Mouse (Mus musculus) heart, postnatal 0 days (tissue): ENCODE measurements around the gene Trim44. TPM values are rescaled to one million over a fixed set of nuclear protein-coding genes. Genes with fewer than 3 reads are reported as not detected.

Experiments
- ATAC-seq: fragments of 200-750 bp; cut with Nextera tagmentation; 2 replicates; pipeline ENCODE4 v1.8.0; 2017; ENCODE audit warnings: low read depth, moderate number of reproducible peaks, moderate library complexity; ENCODE audit not compliant: insufficient read depth
- DNase-seq: peaks from one replicate; pipeline ENCODE4 v3.0.0-alpha.2; 2016; ENCODE audit warnings: low spot score
- H3K27ac ChIP-seq: fragments of 300-500 bp; sonication (generic); 2 replicates; pipeline ENCODE4 v1.5.1; 2014; ENCODE audit warnings: low read depth, mild to moderate bottlenecking
- H3K27me3 ChIP-seq: fragments of 300-500 bp; sonication (generic); 2 replicates; pipeline ENCODE4 v1.6.1; 2014; ENCODE audit warnings: low read length, mixed read lengths; ENCODE audit not compliant: control insufficient read depth, insufficient read depth
- H3K36me3 ChIP-seq: fragments of 300-500 bp; sonication (generic); replicated peaks from 2 replicates; pipeline ENCODE4 v1.6.1; 2014; ENCODE audit warnings: low read length, mixed read lengths; ENCODE audit not compliant: control insufficient read depth, insufficient read depth
- H3K4me1 ChIP-seq: fragments of 300-500 bp; sonication (generic); 2 replicates; pipeline ENCODE4 v1.6.1; 2014; ENCODE audit warnings: antibody characterized with exemption; ENCODE audit not compliant: control insufficient read depth, insufficient read depth
- H3K4me2 ChIP-seq: fragments of 300-500 bp; sonication (generic); 2 replicates; pipeline ENCODE4 v1.6.1; 2014; ENCODE audit warnings: low read depth, mild to moderate bottlenecking, low read length, moderate library complexity
- H3K4me3 ChIP-seq: fragments of 300-500 bp; sonication (generic); 2 replicates; pipeline ENCODE4 v1.5.1; 2014; ENCODE audit warnings: low read depth, low read length
- H3K9ac ChIP-seq: fragments of 300-500 bp; sonication (generic); replicated peaks from 2 replicates; pipeline ENCODE4 v1.6.1; 2014; ENCODE audit warnings: low read depth, low read length, mixed read lengths
- H3K9me3 ChIP-seq: fragments of 300-500 bp; sonication (generic); replicated peaks from 2 replicates; pipeline ENCODE4 v1.6.1; 2016; ENCODE audit warnings: low read length; ENCODE audit not compliant: control insufficient read depth
- CTCF ChIP-seq: IDR thresholded peaks from 2 replicates; pipeline ENCODE4 v1.5.1; 2016; ENCODE audit warnings: antibody characterized with exemption, control low read depth, low read depth
- EP300 ChIP-seq: IDR thresholded peaks from 2 replicates; pipeline ENCODE4 v1.6.1; 2016; ENCODE audit warnings: antibody characterized with exemption, low read depth
- WGBS: fragments of 180-500 bp; shearing (Covaris S2); extraction: QIAGEN DNeasy Blood & Tissue Kit; methylation state at CpG from one replicate; pipeline ENCODE4 v1.1.7; 2014; 5-methylcytosine and 5-hydroxymethylcytosine counted together
- polyA plus RNA-seq: library from polyadenylated mRNA; unstranded; fragments of >200 nt; fragmentation: Nextera tagmentation; extraction: Ambion mirVana; gene quantifications from 2 replicates; pipeline ENCODE4 v1.2.1, GENCODE M21; 2015
- total RNA-seq: library from RNA; depleted of rRNA; stranded (reverse); fragments of >200 nt; gene quantifications from 2 replicates; pipeline ENCODE4 v1.2.3, GENCODE M21; 2014; ENCODE audit warnings: low replicate concordance

The Trim44 gene
- total and polyA plus RNA-seq, 2 experiments from 2014 or later = 10.9 to 23.0 TPM

DNA sequence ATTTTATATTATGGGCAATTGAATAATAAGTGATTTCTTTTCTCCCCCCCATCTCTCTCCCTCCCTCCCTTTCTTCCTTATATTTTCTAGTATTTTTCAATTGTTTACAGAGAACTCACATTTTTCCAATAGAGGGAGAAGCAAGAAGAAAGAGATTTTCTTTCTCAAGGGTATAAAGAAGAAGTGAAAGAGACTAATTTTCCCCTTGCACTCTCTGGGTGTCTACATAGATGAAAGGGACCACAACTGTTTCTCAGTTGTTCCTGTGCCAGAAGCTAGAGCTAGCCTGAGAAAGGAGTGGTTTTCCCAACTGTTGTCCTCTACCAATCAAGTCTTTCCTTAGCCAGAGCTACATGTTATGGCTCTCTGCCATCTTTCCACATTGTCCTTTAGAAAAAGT lies 34.9 kb downstream of the Trim44 start:
- ATAC-seq = no peak
- Histone ChIP-seq H3K27me3 (no peaks in the 10 kb centered on the region), H3K27ac (no peak overlapping the region), H3K4me1 (peaks cover 5% of the 10 kb centered on the region; the same call in 1 of the 2 replicates), H3K36me3 (0 out of 2 replicates have a peak, but pooled peaks cover 5% of the 10 kb centered on the region), H3K9ac (no peak overlapping the region), H3K4me3 (no peak overlapping the region), H3K4me2 (no peak overlapping the region), H3K9me3 (no peaks in the 10 kb centered on the region)
- DNase-seq = no peak
- TF ChIP-seq CTCF (no peak), EP300 (no peak)

DNA sequence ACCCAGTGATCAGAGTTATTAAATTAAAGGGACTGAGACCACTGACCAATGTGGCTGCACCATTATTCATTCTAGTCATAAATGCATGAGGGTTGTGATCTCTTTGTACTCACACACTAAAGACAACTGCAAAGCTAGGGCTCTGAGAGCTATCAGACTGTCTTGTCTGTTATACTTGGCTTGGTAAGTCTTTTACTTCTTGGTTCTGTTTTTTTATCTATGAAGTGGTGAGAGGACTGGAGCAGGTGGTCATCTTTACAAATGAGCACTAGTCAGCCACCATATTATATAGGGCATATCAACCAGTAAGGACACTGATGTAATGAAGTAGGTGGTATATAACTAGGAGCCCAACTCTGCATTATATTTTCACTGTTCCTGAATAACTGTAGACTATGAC lies 36.3 kb downstream of the Trim44 start:
- no peak for ATAC-seq
- Histone ChIP-seq H3K27ac (no peak overlapping the region), H3K4me2 (no peak overlapping the region), H3K9ac (no peak overlapping the region), H3K9me3 (no peaks in the 10 kb centered on the region), H3K4me1 (peaks cover 10% of the 10 kb centered on the region), H3K4me3 (no peak overlapping the region), H3K27me3 (no peaks in the 10 kb centered on the region), H3K36me3 (0 out of 2 replicates have a peak, but pooled peaks cover 5% of the 10 kb centered on the region)
- TF ChIP-seq CTCF = no peak
- TF ChIP-seq EP300 = no peak
- no peak for DNase-seq

DNA sequence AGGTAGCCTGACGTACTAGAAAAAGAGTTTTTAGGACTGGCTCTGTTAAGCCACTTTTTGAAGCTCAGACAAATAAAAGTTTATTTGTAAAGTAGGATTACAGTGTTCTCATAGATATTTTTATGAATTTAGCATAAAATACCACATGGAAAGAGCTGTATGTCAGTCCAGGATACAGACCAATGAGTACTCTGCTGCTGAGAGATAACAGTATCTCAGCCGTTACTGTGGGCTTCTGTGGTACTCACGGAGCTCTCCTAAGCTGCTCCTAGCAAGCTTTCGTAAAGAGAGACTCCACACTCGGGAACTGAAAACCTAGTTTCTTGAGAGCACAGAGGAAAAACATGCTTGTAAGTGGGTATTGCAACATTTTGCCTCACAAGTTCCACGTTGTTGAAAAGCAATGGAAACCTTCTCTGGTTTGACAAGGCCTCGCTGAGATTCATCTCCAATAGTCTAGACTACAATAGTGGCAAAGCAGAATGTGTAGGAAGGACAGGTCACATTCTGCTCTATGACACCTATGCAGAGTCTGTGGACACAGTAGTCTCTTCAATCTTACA lies 41.6 kb downstream of the Trim44 start:
- H3K9me3 ChIP-seq = no peaks in the 10 kb centered on the region
- H3K27ac ChIP-seq = no peak overlapping the region
- H3K4me3 ChIP-seq = no peak overlapping the region
- no peaks in the 10 kb centered on the region for H3K27me3 ChIP-seq
- no peak overlapping the region for H3K9ac ChIP-seq
- WGBS = 62% methylated on average over 7 of the region's 7 CpGs
- no peak overlapping the region for H3K4me2 ChIP-seq
- ATAC-seq (no peak), DNase-seq (no peak)
- H3K4me1 ChIP-seq = peaks cover 28% of the 10 kb centered on the region
- no peak for TF ChIP-seq EP300
- no peak for TF ChIP-seq CTCF
- H3K36me3 ChIP-seq = 0 out of 2 replicates have a peak, but pooled peaks cover 5% of the 10 kb centered on the region

DNA sequence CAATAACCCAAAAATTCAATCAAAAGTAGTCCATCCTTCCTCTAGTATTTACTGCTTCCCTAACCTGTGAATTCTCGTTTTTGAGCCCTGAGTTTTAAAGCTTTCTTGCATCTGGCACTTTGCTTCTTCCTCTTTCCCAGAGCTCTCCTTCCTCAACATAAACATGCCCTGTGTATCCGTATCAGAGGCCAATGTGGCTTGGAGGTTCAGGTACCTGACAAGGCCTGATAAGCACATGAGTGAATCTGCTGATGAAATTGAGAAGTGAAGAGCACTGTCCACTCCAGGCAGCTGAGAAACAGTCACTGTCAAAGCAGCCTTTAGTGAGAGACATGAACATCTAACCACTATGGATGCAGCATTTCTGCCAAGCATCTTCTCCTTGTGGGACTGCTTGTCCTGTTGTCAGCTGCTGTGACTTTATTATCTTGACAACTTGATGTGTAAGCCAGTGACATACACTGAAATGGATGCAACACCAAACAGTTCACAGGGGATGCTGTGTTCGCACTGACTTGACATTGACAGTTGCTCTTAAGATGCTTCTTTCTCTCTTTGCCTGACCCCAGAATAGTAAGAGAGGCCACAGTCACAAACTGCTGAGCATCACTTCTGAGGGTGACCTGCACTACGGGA lies 42.9 kb downstream of the Trim44 start:
- TF ChIP-seq CTCF (no peak), EP300 (no peak)
- WGBS = 54% methylated on average over 4 of the region's 4 CpGs
- DNase-seq = no peak
- ATAC-seq = no peak
- Histone ChIP-seq H3K4me2 (no peak overlapping the region), H3K4me3 (no peak overlapping the region), H3K4me1 (peaks cover 28% of the 10 kb centered on the region), H3K9me3 (no peaks in the 10 kb centered on the region), H3K27me3 (no peaks in the 10 kb centered on the region), H3K36me3 (0 out of 2 replicates have a peak, but pooled peaks cover 3% of the 10 kb centered on the region), H3K9ac (no peak overlapping the region), H3K27ac (no peak overlapping the region)

DNA sequence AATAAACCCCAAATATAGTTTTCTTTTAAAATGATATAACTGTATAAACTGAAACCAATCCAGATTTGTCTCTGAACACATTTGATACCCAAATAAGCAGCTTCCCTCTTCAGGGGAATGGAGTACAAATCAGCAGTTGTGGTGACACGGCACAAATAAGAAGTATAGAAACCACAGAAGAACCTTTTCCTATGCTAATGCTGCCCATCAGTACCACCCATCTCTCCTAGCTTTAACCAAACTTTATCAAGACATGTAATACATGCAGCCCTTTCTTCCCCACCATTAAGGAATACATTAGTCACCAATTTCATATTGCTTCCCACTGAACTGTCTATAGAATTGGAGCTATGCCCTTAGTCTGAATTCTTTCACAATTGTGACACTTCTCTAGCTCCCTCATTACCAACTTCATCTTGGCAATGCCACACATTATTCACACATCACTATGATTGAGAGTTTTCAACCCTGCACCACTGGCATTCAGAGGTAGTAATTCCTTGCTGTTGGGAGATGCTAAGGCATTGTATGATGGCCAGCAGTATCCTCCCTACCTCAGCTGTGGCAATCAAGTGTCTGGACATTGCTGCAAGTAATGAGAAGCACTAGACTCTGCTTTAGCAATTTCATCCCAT lies 44.6 kb downstream of the Trim44 start:
- TF ChIP-seq EP300 (no peak), CTCF (no peak)
- Histone ChIP-seq H3K4me1 (peaks cover 28% of the 10 kb centered on the region), H3K27ac (no peak overlapping the region), H3K4me3 (no peak overlapping the region), H3K9ac (no peak overlapping the region), H3K27me3 (no peaks in the 10 kb centered on the region), H3K9me3 (no peaks in the 10 kb centered on the region), H3K36me3 (no peaks in the 10 kb centered on the region), H3K4me2 (no peak overlapping the region)
- no peak for ATAC-seq
- WGBS = 81% methylated on average over 1 of the region's 1 CpGs
- DNase-seq = no peak
